20 mouse cellular contexts compared by ENCODE assay signal in genomic region chr6:128972687-128973438, GRCm38 (mm10). TPM values are rescaled to one million over a fixed set of nuclear protein-coding genes. Genes with fewer than 3 reads are reported as not detected.
DNase-seq lines count a peak whose midpoint lies in the region; ATAC-seq and TF ChIP-seq lines count a peak whose summit lies in the region.
"Had no signal": no experiment of that assay in that cellular context is flagged by ENCODE, and none has a peak within 500 bp of the region (broad histone marks: within the 10 kb centered on the region; RNA-seq: fewer than 3 reads in every experiment).

No protein-coding gene starts in this region.

- no peak for TF ChIP-seq POLR2A in lung, adult 2 months (IDR thresholded peaks at IDR 0.05; ENCODE audit: borderline replicate concordance, extremely low read depth, low read depth, low read length)

- TF ChIP-seq CTCF in lung, adult 2 months (IDR thresholded peaks at IDR 0.05; ENCODE audit: insufficient read depth, low read length): no peak

- WGBS in lung, adult 2 months: 85% methylated on average over 5 of the region's 5 CpGs

- H3K4me1 ChIP-seq in lung, adult 2 months (ENCODE audit: control insufficient read depth, insufficient read depth, low read length): no peaks in the 10 kb centered on the region
- H3K4me1 ChIP-seq: hindbrain, embryonic 15.5 days; liver, embryonic 13.5 days had no signal

- ATAC-seq in CD4-positive, CD25-positive, alpha-beta regulatory T cell, adult 4 months: peak; percentile 98
- peak; percentile 46; the same call in 1 of the 2 replicates for ATAC-seq in common myeloid progenitor, adult 5-6 weeks (replicated peaks; ENCODE audit: low read depth, poor library complexity, severe bottlenecking)
- ATAC-seq: forebrain, embryonic 16.5 days; lung, postnatal 0 days had no signal

- no peak overlapping the region for H3K4me3 ChIP-seq in lung, adult 2 months (replicated peaks; ENCODE audit: extremely low read depth, low read depth, low read length)
- H3K4me3 ChIP-seq: hindbrain, embryonic 15.5 days; liver, embryonic 13.5 days; myocyte had no signal

- intact Hi-C loops in heart, postnatal 36 days (cut with DNase I): no loop called here

- DNase-seq in heart, adult 11 months: peak; percentile 52
- DNase-seq in heart, postnatal 36 days: no peak
- DNase-seq in natural killer cell, adult 2 months (ENCODE audit: low spot score in 2 of 2): peak; percentile 52 to 56
- DNase-seq in adrenal gland, postnatal 4 days (ENCODE audit: low spot score in 2 of 2): no peak
- no peak for DNase-seq in cerebellum, postnatal 14 days
- DNase-seq in lung, adult 2 months: no peak
- DNase-seq: cerebellum, adult 8-10 months; embryo, embryonic 11 days; kidney, adult 18-20 months; kidney, postnatal 25 days; layer of hippocampus, adult 9-11 months; liver, embryonic 13.5 days had no signal

RNA-seq across cellular contexts. Expression of gene Clec2g, which starts 38.7 kb away (rescaled TPM):
- 1 to 10 TPM; 3.5 to 3.6 TPM for total RNA-seq in heart, postnatal 36 days (2021)
- under 1 TPM in 1 of 2 experiments, not detected in 1; 0.17 TPM for polyA plus RNA-seq in CD4-positive, CD25-positive, alpha-beta regulatory T cell, adult 4 months (2017; shearing (Covaris generic))
- total RNA-seq in common myeloid progenitor, adult 5-6 weeks (2017): not detected in 2 replicates
- 1 to 10 TPM; 1.7 to 2.7 TPM for total RNA-seq in adrenal gland, postnatal 4 days (2021)
- 0.70 TPM in 1 of 2 replicates, not detected in the other for polyA plus RNA-seq in lung, adult 2 months (2012; rRNA removed)
- polyA plus RNA-seq: forebrain, embryonic 16.5 days; heart, postnatal 0 days; hindbrain, embryonic 15.5 days; liver, embryonic 13.5 days; lung, postnatal 0 days; myocyte; stomach, embryonic 14.5 days had no signal

Comparison
In these comparisons a context has a peak if more than half of its experiments do, and no peak if none do; other contexts are left out.
1. DNase-seq: peak in heart, adult 11 months (single experiment) and natural killer cell, adult 2 months (2 of 2); none in heart, postnatal 36 days (0 of 2), adrenal gland, postnatal 4 days (0 of 2), cerebellum, postnatal 14 days (0 of 2) and lung, adult 2 months (single experiment).